Mouse (Mus musculus) lung, adult 2 months (tissue): ENCODE data around the gene Trim26.
"Not testable (repeated sequence)": the region's sequence is repeated elsewhere in the genome, so short reads cannot be mapped to it uniquely, and the experiment has no call there.

Source experiments
- CTCF ChIP-seq: fragments of 200-500 bp; IDR thresholded peaks from 2 replicates; pipeline ENCODE4 v1.5.1; 2011; ENCODE audit warnings: mild to moderate bottlenecking, low read length, control low read depth; ENCODE audit not compliant: insufficient read depth
- POLR2A ChIP-seq: fragments of 200-500 bp; IDR thresholded peaks from 2 replicates; pipeline ENCODE4 v1.6.1; 2011; ENCODE audit warnings: low read depth, mild to moderate bottlenecking, control low read depth, low read length, borderline replicate concordance; ENCODE audit errors: extremely low read depth

- not testable (repeated sequence) for TF ChIP-seq CTCF, POLR2A
Measured at GRCm38 (mm10) chr17:36799921-36800462, 36.9 kb upstream of the Trim26 start.
